Mouse (Mus musculus): ENCODE measurements around the gene Cmklr1.

Gene Cmklr1

DNA sequence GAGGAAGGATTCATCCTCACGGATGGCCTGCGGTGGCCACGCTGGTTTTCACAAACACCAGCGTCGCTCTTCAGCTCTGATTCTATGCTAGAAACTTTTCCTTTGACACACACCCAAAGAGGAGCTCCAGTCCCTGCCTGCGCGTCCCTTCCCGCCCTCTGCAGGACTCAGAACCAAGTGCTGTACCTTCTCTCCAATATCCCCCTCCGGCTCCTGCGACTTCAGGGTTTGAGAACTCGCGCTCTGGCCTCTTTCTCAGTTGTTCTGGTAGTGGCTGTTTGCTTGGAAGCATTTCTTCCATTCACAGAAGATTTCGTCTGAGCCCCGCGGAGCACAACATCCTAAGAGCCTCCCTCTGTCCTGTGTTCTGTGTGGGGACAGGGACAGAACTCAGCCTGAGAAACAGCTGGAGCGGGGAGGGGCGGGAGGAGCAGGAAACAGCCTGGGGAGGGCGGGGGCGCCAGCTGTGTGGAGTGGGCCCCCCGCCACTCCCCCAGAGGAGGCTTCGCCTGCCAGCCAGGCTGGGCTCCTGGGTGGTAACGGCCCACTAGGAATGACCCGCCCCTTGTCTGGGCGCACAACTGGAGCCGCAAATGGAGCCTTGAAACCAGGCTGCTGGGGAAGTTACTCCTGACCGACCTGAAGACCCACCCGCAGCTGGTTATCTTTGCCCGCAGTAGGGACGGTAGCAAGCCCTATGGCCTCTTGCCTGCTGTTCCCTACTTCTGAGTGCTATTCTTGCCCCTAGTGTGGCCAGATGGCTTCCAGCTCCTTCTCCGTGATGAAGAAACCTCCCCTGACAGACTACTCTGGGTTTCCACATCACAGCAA is at the start of gene Cmklr1:
Gene Cmklr1, minus strand, starts transcription at position 392 of the 831 bp plus-strand sequence.
- Histone ChIP-seq H3K27me3 (ENCODE audit: control insufficient read depth, insufficient read depth, low read length, poor library complexity, severe bottlenecking) (no peaks in the 10 kb centered on the region), H3K36me3 (ENCODE audit: control insufficient read depth, insufficient read depth, low read length, poor library complexity, severe bottlenecking) (no peaks in the 10 kb centered on the region)
- DNase-seq (ENCODE audit: low read depth, low spot score), result no peak

DNA sequence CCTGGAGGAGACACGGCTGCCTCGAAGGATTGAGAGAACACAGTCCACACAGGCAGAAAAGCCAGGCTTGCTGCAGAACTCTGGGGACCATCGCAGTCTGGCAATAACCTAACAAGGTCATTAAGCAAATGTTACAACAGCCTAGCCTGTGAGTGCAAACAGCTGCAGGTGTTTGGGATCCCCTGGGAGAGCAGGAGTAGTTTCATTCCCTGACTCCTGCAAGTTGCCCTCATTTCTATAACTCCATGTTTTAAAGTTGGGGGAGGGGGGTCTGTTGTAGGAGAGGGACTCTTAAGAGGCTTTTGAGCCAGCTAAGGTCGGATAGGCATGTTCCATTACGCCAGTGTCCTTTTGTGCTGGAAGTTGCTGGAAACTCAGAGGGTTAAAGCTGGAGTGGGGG is 44.2 kb upstream of the Cmklr1 start:
- no peak for DNase-seq (ENCODE audit: low read depth, low spot score)
- Histone ChIP-seq H3K36me3 (ENCODE audit: control insufficient read depth, insufficient read depth, low read length, poor library complexity, severe bottlenecking) (no peaks in the 10 kb centered on the region), H3K27me3 (ENCODE audit: control insufficient read depth, insufficient read depth, low read length, poor library complexity, severe bottlenecking) (no peaks in the 10 kb centered on the region)

DNA sequence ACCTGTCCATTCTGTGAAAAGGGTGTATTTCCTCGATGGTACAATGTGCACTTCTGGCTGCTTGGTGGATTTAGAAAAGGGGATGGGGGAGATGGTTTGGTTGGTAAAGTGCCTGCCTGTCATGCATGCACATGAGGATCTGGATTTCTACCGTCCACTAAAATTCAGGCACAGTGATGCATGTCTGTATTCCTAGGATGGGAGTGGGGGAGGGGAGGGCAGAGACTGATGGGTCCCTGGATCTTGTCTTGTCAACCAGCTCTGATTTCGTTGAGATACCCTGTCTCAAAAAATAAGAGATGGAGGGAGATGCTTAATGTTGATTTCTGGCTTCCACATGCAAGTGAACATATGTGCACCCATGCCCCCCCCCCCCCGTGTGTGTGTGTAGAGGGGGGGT is 43.8 kb upstream of the Cmklr1 start:
- no peaks in the 10 kb centered on the region for H3K36me3 ChIP-seq (ENCODE audit: control insufficient read depth, insufficient read depth, low read length, poor library complexity, severe bottlenecking)
- H3K27me3 ChIP-seq (ENCODE audit: control insufficient read depth, insufficient read depth, low read length, poor library complexity, severe bottlenecking), result no peaks in the 10 kb centered on the region
- DNase-seq (ENCODE audit: low read depth, low spot score), result no peak

DNA sequence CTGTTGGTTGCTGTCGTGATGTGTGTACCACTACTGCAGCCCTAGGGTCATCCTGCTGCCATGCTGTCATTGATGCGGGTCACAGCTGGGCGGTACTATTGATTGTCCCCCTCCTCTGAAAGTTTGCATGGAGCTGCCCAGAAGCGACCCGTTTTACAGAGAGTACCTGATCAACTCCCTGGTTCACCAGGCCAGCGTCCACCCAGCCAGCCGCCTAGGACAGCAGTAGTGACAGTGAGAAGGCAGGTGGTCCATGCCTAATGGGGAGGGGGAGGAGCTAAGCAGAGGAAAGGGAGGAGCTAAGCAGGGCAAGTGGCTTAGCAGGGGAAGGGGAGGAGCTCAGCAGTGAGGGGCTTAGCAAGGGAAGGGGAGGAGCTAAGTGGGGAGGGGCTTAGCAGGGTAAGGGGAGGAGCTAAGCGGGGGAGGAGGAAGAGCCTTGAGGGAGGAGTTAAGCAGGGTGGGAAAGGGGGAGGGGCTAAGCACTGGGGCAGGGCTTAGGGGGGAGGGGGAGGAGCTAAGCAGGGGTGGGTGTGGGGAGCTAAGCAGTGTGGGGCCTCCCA is 43.0 kb upstream of the Cmklr1 start:
- H3K36me3 ChIP-seq (ENCODE audit: control insufficient read depth, insufficient read depth, low read length, poor library complexity, severe bottlenecking), result no peaks in the 10 kb centered on the region
- peak; percentile 3 for DNase-seq (ENCODE audit: low read depth, low spot score)

DNA sequence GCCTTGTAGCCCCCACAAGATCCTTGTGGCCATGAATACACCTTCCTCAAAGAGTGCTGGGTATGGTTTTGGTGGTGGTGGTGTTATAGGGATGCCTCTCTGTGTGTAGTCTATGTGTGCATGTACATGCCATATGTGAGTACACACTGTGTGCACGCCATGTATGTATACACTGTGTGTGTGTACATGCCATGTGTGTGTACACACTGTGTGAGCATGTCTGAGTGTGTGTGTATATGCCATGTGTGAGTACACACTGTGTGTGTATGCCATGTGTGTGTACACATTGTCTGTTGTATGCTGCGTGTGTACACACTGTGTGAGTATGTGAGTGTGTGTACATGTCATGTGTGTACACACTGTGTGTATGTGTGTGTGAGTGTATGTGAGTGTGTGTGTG is 40.6 kb upstream of the Cmklr1 start:
- no peaks in the 10 kb centered on the region for H3K27me3 ChIP-seq (ENCODE audit: control insufficient read depth, insufficient read depth, low read length, poor library complexity, severe bottlenecking)
- no peaks in the 10 kb centered on the region for H3K36me3 ChIP-seq (ENCODE audit: control insufficient read depth, insufficient read depth, low read length, poor library complexity, severe bottlenecking)
- no peak for DNase-seq (ENCODE audit: low read depth, low spot score)

More for the DNA sequence above, 43.0 kb upstream of the Cmklr1 start:
- no peaks in the 10 kb centered on the region for H3K27me3 ChIP-seq (ENCODE audit: control insufficient read depth, insufficient read depth, low read length, poor library complexity, severe bottlenecking)

DNA sequence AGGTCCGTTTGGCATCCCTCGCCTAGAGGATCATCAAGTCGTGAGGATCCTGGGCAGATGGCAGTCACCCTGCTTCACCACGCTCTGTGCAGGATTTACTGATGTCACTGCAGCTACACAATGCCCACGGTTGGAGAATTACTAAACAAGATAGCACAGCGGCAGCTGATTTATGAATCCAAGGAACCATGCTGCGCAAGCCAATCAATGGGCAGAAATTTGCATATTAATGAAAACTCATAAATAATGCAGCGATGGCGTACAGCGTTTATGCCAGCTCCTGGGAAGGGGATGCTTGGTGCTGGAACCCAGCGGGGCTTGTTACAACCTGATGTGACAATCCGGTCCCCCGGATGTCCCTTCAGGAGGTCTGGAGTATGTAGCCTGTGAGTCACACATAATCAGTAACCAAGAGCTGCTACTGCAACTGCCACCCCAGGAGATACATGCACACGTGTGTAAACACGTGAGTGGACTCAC is 39.9 kb upstream of the Cmklr1 start:
- no peaks in the 10 kb centered on the region for H3K27me3 ChIP-seq (ENCODE audit: control insufficient read depth, insufficient read depth, low read length, poor library complexity, severe bottlenecking)
- H3K36me3 ChIP-seq (ENCODE audit: control insufficient read depth, insufficient read depth, low read length, poor library complexity, severe bottlenecking), result no peaks in the 10 kb centered on the region
- DNase-seq (ENCODE audit: low read depth, low spot score), result no peak

DNA sequence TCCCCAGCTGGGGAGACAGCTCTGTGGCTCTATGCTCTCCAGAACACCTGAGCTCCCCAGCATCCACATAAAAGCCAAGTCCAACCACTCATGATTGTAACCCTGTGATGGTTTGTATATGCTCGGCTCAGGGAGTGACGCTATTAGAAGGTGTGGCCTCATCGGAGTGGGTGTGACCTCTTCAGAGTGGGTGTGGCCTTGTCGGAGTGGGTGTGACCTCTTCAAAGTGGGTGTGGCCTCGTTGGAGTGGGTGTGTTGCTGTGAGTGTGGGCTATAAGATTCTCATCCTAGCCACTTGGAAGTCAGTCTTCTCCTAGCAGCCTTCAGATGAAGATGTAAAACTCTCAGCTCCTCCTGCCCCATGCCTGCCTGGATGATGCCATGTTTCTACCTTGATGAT is 37.3 kb upstream of the Cmklr1 start:
- Histone ChIP-seq H3K36me3 (ENCODE audit: control insufficient read depth, insufficient read depth, low read length, poor library complexity, severe bottlenecking) (no peaks in the 10 kb centered on the region), H3K27me3 (ENCODE audit: control insufficient read depth, insufficient read depth, low read length, poor library complexity, severe bottlenecking) (no peaks in the 10 kb centered on the region)
- no peak for DNase-seq (ENCODE audit: low read depth, low spot score)

DNA sequence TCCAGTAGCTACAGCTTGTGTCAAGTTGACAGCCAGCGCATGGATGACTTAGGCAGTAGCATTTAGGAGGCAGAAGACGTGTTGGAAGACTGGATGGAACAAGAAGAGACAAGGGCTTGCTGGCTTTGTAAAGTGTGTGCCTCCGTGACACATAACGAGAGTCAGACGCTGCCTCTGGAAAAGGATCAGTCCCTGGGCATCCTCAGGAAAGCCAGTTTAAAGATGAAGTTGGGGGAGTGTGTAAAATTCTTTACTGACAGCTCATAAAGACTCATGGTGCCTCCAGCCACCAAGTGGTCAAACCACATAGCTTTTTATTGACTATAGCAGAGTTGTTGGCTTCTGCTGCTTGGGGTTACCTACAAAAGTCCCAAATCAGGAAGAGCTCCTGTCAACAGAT is 35.2 kb upstream of the Cmklr1 start:
- DNase-seq (ENCODE audit: low read depth, low spot score), result no peak
- H3K27me3 ChIP-seq (ENCODE audit: control insufficient read depth, insufficient read depth, low read length, poor library complexity, severe bottlenecking), result no peaks in the 10 kb centered on the region
- H3K36me3 ChIP-seq (ENCODE audit: control insufficient read depth, insufficient read depth, low read length, poor library complexity, severe bottlenecking), result no peaks in the 10 kb centered on the region

DNA sequence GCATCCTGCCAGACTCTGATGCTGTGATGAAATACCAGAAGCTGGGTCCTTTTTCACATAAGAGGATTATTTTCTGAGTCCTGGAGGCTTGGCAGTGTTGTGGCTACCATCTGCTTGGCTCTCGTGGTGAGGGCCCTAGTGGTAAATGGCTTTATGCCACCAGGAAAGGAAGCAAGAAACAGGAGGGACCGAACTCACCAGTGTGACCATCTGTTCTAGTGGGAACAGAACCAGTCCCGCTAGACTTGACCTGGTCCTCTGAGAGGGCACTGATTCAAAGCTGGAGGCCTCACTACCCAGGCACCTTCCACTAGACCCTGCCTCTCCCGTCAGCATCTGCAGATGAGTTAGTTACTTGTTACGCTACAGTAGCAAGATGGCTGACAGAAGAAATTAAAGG is 33.0 kb upstream of the Cmklr1 start:
- no peaks in the 10 kb centered on the region for H3K27me3 ChIP-seq (ENCODE audit: control insufficient read depth, insufficient read depth, low read length, poor library complexity, severe bottlenecking)
- no peaks in the 10 kb centered on the region for H3K36me3 ChIP-seq (ENCODE audit: control insufficient read depth, insufficient read depth, low read length, poor library complexity, severe bottlenecking)
- DNase-seq (ENCODE audit: low read depth, low spot score), result no peak

DNA sequence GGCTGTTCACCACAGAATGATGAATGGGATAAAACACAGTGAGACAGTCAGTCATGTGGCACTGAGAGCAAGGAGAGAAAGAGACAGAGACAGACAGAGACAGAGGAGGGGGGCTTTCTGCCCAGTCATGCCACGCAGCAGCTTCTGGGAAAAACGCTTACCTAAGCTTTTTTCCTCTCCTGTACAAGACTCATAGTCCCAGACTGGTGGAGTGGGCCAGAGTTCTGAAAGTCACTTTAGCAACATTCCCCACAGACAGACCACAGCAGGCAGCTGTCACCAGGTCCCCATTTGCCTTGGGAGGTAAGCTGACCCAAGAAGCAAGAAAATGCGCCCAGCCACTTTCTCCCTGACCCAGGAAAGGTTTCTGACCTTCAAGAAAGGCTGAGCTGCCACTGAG is 32.2 kb upstream of the Cmklr1 start:
- DNase-seq (ENCODE audit: low read depth, low spot score), result no peak
- Histone ChIP-seq H3K27me3 (ENCODE audit: control insufficient read depth, insufficient read depth, low read length, poor library complexity, severe bottlenecking) (no peaks in the 10 kb centered on the region), H3K36me3 (ENCODE audit: control insufficient read depth, insufficient read depth, low read length, poor library complexity, severe bottlenecking) (no peaks in the 10 kb centered on the region)

DNA sequence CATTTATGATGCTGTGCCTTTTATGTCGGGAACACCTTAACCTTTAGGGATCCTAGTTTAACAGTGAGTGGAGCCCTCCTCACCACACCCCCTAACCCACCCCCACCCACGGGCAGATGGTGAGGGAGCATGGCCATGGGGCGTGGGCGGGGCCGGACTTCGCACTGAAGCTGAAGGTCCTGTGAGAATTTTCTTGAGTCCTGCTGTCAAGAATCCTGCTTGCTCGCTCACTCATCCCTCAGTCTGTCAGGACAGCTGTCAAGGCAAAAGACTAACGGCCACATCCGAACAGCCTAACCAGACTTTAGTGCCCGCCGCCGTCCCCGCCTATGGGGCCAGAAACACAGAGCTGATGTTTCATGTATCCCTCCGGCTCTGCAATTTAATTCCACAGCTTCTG is 31.0 kb upstream of the Cmklr1 start:
- no peak for DNase-seq (ENCODE audit: low read depth, low spot score)
- Histone ChIP-seq H3K36me3 (ENCODE audit: control insufficient read depth, insufficient read depth, low read length, poor library complexity, severe bottlenecking) (no peaks in the 10 kb centered on the region), H3K27me3 (ENCODE audit: control insufficient read depth, insufficient read depth, low read length, poor library complexity, severe bottlenecking) (no peaks in the 10 kb centered on the region)

DNA sequence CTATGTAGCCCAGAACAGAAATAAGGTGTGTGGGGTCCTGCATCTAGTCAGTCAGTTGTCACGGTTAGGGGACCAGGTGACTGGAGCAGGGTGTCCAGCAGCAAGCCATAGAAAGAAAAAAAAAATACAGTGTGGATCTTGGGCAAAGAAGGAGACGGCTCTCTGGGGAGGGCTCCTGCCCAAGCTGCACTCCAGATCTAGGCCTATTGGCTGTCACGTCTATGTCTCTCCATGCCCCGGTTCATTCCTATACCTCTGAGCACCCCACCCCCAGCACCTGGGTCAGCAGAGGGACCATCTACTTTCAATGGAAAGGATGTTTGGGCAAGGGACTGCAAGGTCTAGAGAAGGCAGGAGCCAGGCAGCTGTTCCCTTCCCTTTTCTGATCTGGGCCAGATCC is 29.3 kb upstream of the Cmklr1 start:
- H3K36me3 ChIP-seq (ENCODE audit: control insufficient read depth, insufficient read depth, low read length, poor library complexity, severe bottlenecking), result no peaks in the 10 kb centered on the region
- DNase-seq (ENCODE audit: low read depth, low spot score), result no peak
- no peaks in the 10 kb centered on the region for H3K27me3 ChIP-seq (ENCODE audit: control insufficient read depth, insufficient read depth, low read length, poor library complexity, severe bottlenecking)

DNA sequence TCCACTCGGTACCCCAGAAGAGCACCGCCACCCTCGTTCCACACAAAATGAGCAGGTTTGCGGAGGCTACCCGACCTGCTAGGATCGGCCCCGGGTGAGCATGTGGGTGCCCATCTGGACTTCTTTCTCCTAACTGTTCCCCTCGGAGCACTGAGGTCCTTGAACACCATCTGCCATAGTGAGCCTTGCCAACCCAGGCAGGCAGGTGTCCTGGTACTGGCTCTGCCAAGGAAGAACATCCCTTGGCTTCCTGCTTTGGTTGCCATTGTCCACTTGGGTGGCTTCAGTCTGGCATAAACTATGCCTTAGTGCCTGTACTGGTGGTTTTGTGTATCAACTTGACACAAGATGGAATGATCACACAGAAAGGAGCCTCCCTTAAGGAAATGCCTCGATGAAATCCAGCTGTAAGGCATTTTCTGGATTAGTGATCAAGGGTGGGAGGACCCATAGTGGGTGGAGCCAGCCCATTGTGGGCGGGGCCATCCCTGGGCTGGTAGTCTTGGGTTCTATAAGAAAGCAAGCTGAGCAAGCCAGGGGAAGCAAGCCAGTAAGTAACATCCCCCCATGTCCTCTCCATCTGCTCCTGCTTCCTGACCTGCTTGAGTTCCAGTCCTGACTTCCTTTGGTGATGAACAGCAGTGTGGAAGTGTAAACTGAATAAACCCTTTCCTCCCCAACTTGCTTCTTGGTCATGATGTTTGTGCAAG is 28.7 kb upstream of the Cmklr1 start:
- DNase-seq (ENCODE audit: low read depth, low spot score), result no peak
- H3K27me3 ChIP-seq (ENCODE audit: control insufficient read depth, insufficient read depth, low read length, poor library complexity, severe bottlenecking), result no peaks in the 10 kb centered on the region
- H3K36me3 ChIP-seq (ENCODE audit: control insufficient read depth, insufficient read depth, low read length, poor library complexity, severe bottlenecking), result no peaks in the 10 kb centered on the region

DNA sequence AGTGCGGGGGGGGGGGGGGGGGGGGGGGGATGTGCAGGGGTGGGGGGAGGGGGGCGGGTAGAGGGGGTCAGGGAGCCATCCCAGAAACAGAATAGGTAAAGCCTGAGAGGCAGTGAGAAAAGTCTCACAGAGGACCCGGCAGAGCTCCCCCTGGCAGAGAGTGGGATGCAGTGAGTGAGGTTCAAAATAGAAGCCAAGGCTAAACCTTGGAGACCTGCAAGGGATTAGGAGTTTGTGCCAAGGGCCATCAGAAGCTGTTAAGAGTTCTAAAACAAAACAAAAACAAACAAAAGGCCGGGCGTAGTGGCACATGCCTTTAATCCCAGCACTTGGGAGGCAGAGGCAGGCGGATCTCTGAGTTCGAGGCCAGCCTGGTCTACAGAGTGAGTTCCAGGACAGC is 27.3 kb upstream of the Cmklr1 start:
- no peaks in the 10 kb centered on the region for H3K36me3 ChIP-seq (ENCODE audit: control insufficient read depth, insufficient read depth, low read length, poor library complexity, severe bottlenecking)
- no peaks in the 10 kb centered on the region for H3K27me3 ChIP-seq (ENCODE audit: control insufficient read depth, insufficient read depth, low read length, poor library complexity, severe bottlenecking)
- no peak for DNase-seq (ENCODE audit: low read depth, low spot score)

DNA sequence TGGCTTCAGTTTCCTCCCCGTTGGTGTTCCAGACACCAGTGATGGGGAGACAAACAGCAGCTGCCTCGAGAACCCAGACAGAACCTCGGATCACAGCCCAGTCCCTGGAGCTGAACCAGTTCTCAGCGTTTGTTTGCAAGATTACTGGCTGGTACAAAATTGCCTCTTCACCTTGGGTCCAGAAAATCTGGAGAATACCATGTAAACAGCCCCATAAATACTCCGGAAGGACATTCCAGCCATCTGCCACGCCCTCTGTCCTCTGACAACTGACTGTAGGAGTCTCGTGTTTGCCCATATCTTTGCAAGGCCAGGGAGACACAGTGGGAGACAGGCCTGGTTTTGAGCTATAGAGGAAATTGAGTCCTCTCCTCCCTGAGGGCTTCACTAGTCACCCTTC is 24.6 kb upstream of the Cmklr1 start:
- H3K36me3 ChIP-seq (ENCODE audit: control insufficient read depth, insufficient read depth, low read length, poor library complexity, severe bottlenecking), result no peaks in the 10 kb centered on the region
- no peaks in the 10 kb centered on the region for H3K27me3 ChIP-seq (ENCODE audit: control insufficient read depth, insufficient read depth, low read length, poor library complexity, severe bottlenecking)
- DNase-seq (ENCODE audit: low read depth, low spot score), result no peak

All from splenic B cell, adult 2 months (primary cell).